Mouse (Mus musculus) c-Kit-negative CD71-positive TER-119-positive erythroid progenitor cells, embryonic 14.5 days (primary cell): ENCODE measurements at regions not wholly inside any gene's neighbourhood (a gene's known extent, or its start where the extent isn't known, plus 50 kb on each side); places are given as distances from the start of the nearest gene placed in this dataset.

ENCODE experiments used
- DNase-seq: peaks from one replicate; pipeline ENCODE4 v3.0.0-alpha.2; 2013; ENCODE audit warnings: low read depth, low spot score

DNA sequence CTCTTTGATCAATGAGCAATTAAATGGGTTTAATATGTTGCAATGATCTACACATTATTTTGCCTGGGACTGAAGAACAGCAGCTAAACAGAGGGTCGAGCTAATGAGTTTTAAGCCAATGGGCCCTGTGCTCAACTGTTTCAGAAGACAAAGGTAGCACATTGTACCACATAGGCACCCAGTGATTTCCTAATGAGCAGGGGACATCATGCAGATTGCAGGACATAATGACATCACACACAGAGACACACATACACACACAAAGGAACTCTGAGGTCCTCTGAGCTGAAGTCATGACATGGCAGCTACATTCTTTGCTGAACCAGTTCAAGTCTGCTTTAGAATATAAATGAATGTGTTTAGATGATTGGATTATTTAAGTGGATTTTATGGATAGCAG is 71.9 kb downstream of the Zfp330 start:
- DNase-seq: no peak

DNA sequence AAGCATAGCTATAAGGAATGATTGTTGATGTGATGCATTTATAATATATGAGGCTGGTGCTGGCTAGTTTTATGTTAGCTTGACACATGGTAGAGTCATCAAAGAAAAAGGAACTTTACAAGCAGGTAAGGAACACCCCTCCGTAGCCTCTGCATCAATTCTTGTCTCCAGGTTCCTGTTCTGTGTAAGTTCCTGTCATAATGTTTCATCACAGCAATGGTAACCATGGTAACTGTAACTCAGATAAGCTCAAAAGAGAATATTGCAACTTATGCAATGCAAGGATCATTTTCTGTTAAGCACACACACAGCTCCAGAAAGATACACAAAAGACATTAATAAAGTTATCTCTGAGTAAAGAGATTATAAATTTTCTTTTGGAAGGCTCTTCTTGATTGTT is 73.5 kb downstream of the Zfp330 start:
- no peak for DNase-seq

DNA sequence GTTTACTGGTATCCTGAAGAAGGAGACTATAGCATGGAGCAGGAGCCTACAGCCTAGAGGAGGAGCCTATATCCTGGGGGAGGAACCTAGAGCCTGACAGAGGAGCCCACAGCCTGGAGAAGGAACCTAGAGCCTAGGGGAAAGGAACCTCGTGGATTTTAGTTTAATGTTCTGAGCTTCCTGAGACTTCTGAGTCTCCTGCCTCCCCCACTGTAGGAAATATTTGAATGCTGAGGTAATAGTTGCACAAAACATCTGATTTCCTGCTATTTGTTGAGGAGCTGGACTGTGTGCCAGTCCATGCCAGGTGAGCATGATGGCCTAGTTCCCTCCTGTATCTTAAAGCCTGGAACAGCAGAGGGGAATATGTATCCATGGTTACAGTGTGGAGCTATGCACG is 74.7 kb downstream of the Zfp330 start:
- no peak for DNase-seq

DNA sequence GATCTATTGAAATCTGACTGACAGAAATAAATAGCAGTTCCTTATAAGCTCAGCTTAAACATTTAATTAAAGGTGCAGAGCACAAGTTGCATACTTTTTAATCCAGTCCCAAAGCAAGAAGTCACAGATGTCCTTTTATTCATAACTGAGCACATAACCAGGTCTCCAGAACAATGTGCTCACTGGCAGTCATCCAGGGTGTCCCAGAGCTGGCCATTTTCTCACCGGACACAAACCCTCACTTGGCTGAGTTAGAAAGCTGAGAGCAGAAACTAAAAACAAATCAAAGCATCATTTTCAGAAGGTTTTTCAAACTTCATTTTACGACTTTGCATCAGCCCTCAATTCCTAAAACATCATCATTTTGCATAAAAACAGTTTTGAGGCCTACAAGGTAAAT is 75.9 kb downstream of the Zfp330 start:
- DNase-seq: no peak

DNA sequence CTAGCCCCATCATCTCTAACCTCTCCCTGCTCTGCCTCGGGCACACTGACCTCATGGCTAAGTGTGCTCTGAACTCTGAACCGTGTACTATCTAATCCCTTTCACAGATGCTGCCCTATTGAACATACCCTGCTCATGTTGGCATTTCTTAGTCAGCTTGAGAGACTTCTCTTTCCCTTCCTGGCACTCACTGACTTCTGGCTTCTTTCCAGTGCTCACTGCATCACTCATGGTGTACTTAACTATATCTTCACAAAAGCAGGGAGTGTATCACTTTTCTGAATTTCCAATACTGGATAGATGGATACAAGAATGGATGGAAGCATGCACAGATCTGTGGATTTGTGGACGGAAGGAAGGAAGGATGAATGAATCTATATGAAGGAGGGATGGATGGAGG is 80.9 kb downstream of the Zfp330 start:
- no peak for DNase-seq

DNA sequence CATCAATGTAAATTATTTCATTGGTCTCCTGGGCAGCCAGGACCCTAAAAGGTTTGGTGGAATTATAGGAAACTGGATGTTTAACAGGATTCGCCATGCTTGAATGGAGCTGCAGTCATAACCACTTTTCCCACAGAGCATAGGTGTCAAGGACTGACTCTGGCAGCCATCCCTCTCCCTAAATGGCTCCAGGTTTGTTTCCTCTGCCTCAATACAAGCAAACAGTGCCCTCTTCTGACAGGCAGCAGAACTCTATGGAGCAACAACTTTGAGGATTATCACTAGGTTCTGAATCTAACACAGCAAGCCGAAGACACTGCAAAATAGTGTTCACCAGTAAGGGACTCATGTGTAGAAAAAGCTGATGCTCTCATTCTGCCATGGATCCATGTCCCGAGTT is 84.6 kb downstream of the Zfp330 start:
- no peak for DNase-seq

DNA sequence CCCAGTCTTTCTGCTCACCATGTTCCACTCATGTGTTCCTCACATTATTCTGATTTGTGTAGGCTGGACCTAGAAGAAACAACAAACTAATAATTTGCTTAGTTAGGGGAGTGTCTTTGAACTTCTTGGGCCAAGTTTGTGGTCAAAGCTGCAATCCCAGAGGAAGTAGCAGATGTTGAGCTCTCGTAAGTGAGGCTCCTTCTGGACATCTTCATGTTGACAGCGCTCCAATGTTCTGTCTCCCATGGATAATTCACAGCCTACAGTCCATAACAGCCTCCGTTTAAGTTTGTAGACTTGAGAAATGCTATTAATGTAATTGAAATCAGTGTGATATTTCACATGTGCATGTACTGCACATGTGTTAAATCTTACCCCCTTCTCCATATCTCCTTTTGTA is 88.0 kb downstream of the Zfp330 start:
- DNase-seq: no peak

DNA sequence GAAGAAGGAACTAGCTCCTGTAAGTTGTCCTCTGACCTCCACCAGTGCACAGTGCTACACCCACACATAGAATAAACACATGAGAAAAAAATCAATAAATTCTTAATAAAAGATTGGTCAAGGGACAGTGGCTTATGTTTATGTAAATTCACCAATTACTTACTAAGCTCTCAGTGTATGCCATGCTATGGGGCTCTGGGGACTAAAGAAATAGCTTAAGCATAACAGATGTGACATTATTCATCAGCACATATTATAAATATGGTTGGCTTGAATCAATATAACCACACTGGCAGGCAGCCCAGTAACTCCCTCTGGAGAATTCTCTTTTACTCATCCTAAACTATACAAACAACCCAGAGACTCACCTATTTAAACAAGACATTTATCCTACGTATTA is 95.2 kb downstream of the Zfp330 start:
- DNase-seq: no peak

DNA sequence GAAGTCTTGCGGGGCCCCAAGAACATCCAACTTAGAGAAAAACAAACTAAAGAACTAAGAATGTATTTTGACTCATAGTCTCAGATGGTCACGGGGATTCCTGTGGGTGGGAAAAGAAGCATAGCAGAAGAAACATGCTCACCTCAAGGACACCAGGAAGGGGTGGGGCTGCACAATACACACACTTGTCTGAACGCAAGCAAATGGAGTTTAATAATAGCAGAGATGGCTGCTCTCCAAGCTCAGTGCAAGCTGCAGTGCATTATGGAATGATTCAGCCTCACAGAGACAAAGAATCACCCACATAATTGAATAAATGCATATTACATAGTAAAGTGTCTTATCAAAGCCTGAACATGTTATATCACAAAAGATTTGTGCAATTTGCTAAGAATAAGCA is 96.2 kb downstream of the Zfp330 start:
- DNase-seq: no peak

DNA sequence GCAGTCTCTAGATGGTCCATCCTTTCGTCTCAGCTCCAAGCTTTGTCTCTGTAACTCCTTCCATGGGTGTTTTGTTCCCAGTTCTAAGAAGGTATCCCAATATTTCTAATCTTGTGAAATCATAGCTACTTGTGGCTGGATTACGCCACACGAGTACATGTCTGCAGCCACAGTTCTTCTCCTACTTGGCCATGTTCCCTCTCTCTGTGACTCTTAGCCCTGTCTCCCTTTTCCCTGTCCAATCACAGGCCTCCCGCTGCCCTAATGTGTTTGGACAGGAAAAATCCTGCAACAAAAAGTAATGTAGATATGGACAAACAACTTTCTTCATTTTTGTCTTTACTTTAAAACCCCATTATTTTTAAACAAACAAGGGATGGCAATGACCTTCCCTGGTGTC is 104.7 kb downstream of the Zfp330 start:
- no peak for DNase-seq

DNA sequence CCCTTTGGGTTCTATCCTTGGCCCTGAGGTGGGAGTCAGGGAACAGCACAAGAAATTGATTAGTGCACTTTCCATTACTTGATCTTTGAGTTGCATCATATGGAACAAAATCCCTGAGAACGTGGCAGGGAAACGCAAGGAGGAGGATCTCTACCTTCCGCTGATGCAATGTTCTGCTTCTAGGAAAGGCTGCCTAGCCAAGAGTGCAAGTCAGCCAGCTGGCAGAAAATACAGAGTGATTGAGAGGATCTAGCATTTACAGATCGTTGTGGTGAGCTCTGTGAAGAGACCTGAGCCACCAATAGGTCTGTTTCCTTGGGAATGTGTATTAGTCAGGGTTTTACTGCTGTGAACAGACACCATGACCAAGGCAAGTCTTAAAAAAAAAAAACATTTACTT is 108.8 kb downstream of the Zfp330 start:
- no peak for DNase-seq

DNA sequence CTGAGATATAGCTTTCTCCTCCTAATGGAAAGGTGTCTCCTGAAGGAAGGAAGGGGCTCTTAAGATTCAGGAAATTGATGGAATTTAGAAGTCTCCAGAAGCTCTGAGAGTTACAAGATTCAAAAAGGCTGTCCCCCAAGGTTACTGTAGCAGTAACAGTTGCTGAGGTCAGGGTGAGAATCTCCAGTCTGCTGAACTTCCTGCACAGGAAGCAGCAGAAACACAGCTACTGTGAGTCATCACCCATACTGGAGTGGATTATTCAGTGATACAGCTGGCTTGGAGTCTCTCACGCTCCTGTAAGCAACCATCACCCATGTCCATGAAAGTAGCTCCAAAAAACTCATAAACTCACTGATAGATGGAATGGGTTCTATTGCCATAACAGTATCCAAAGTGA is 133.5 kb downstream of the Zfp330 start:
- no peak for DNase-seq

DNA sequence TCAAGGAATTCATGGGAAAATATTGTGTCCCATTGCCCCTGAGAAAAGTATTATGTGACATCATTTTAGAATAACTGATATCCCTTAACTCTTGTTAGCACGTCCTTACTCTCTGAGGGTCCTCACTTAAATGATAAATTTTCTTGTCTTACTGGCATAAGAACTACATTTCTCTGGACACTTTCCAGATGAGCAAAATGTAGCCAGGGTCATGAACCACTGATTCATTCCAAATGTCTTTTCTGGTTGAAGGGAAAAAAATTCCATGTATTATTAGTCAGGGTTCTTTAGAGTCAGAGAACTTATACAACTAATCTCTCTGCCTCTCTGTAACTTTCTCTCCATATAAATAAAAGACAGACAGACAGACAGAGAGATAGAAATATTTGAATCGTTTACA is 143.5 kb downstream of the Zfp330 start:
- no peak for DNase-seq

DNA sequence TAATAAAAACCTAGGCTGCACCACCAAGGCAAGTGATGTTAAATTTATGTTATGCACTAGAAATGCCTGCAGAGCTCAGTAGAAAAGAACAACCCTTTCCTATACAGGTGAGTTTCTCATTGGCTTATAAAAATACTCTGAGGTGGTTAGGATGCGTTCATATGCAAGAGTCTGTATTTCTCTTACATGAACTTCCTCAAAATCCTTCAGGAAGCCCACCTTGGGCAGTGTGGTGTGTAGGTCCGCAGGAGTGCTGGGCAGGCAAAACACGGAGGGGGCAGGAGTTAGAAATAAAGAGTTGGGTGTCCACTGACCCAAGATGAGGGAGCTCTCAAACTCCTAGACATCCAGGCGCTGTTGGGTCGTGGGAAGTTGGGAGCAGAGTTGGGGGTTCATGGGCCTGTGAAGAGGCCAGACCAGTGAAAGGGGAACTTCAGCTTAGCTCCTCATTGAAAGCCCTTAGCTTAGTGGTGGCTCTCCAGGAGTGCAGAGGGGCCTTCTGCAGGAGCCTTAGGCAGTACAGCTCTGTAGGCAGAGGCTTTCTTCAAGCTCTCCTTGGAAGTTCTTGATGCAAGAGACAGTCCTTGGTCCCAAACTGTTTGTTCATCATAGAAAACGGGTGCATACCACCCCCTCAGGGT is 150.0 kb downstream of the Zfp330 start:
- no peak for DNase-seq

DNA sequence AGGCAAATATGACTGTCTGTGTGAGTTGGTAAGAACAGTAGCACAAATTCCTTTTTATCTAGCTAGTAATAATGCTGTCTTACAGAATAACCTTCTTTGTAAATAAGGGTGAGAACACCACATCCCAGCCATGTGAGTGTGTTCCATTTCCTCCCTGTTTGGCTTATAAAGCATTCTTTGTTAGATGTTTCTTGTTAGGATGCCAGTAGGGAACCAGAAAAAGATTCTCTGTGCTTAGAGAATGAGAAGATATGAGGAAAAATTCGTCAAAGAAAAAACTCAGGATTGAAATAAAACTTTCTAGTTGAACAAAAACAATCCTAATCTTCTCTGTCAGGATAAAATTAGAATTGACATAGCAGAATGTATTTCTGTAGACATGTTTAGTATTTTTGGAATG is 155.3 kb downstream of the Zfp330 start:
- DNase-seq: no peak

DNA sequence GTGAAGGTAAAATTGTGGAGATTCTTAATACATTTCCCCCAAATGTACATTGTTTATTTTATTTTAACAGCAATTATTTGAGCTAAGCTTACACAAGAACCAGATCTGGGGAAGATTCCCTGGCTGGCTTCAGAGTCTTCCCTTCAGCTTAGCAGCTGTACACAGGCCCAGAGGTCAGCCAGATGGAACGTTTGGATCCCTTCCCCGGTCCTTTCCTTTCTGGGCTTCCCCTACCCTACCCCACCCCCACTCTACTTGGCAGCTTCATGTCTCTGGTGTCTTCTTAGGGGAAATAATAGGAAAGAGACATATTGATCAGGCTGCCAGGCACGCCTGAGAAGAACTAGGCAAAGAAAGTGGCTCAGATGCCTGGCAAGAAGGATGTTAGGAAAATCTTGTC is 172.4 kb downstream of the Zfp330 start:
- no peak for DNase-seq

DNA sequence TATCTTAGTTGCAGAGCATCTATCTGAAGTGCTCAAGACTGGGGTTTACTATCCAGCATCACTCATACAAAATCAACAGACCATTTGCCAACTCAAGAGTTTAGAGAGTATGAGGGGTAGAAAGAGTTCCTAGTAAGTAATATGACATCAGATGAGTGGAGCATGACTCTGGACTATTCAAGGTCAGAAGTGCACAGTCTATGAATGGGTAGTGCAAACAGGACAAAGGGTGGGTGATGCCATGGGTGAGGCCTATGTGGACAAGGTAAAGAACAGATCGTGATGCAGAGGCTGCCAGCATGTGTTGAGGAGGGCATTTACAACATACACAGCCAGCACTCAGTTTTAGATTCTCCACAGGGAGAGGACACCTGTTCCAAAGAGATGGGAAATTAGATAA is 170.4 kb upstream of the Il15 start:
- DNase-seq: no peak

DNA sequence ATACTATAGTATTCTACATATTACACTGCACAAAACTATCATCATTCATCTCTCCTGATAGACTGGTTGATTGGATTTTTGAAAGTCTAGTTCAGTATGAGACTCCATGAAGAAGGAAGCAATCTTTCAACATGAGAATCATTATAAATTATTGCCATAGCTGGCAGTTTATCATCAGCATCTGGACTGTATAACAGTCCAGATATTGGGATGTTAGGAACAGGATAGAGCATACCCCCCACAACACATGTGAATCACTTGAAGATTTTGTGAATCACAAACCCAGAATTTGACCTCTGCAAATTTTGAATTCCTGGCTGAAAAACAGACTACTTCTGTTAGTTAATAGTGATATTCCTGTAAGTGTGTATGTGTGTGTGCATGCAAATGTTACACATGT is 135.1 kb upstream of the Il15 start:
- no peak for DNase-seq

DNA sequence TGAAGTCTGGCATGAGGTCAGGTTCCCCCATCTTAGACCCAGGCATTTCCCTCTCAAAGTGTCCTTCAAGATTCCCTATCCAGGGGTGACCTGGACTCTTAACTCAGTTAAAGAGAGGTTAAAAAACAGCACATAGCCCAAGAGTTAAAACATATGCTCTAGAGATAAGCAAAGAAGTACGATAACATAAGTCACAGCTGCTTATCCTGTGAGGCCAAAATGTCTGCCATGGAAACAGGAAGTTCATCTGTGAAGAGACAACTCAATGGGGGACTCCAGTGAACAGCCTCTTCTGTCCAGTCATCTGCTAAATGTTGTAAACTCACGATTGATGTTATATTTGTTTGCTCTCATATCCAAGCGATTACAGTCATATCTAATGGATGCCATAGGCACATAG is 126.1 kb upstream of the Il15 start:
- DNase-seq: no peak

DNA sequence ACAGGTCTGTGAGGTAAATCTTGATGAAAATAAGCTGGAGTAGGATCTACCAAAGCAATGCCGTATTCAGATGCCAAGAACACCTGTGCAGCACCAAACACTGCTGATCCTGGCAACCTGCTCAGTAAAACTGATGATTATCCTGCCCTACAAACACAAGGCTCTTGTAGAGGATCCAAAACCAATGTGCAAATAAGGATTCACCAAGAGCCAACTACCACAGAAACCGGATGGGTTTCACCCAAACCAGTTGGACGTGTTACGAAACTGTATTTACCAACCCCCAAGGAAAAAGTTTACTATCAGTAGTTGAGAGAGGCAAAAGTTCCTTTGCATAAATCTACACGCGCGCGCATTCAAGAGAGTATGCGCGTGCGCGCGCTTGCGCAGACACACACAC is 120.8 kb upstream of the Il15 start:
- no peak for DNase-seq

DNA sequence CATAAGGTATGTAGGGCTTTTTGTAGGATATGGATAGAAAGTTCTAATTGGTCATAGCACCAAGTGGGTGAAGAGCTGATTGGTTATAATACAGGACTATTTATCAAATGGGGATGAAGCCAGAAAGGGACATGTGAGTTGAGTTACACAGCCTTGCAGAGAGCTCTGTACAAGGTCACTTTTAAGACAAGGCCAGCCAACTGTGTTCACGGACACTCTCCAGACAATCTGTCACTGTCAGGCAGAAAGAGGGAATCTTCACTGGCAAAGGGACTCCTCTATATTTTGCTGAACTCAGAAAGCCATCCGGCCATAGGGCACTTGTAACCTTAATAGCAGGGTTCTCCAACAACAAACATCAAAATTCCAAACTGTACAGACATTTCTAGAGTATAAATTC is 95.5 kb upstream of the Il15 start:
- no peak for DNase-seq

DNA sequence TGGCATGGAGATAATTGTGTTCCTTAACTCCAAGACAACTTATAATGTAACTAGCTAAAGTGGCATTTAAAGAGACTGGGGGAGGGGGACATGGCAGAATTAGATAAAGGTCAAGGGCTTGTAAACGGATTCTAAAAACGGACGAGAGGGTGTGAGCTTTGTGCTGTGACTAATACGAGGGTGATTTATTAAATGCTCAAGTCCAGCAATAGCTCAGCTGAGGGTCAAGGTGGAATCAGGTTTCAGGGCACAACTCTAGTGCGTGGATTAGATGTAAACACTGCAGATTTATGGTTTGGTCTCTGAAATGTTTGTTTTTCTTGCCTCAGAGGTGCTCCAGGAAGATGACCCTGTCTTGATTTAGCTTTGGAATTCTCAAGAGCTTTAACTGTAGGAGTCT is 74.8 kb upstream of the Il15 start:
- DNase-seq: no peak

DNA sequence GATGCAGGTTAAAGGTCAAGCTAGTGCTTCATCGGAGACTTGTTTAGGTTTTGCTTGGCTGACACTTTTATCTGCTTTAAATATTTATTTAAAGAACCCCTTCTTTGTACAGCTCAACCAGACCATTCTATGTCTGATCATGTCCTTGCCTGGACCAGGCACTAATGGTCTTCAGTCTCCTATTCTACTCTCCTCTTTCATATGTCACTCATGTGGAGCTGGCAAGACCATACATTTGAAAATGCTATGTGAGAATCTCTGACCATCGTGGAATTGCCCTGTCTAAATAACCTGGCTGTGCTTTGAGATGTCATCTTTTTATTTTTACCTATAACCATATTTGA is 74.4 kb upstream of the Il15 start:
- DNase-seq: no peak

DNA sequence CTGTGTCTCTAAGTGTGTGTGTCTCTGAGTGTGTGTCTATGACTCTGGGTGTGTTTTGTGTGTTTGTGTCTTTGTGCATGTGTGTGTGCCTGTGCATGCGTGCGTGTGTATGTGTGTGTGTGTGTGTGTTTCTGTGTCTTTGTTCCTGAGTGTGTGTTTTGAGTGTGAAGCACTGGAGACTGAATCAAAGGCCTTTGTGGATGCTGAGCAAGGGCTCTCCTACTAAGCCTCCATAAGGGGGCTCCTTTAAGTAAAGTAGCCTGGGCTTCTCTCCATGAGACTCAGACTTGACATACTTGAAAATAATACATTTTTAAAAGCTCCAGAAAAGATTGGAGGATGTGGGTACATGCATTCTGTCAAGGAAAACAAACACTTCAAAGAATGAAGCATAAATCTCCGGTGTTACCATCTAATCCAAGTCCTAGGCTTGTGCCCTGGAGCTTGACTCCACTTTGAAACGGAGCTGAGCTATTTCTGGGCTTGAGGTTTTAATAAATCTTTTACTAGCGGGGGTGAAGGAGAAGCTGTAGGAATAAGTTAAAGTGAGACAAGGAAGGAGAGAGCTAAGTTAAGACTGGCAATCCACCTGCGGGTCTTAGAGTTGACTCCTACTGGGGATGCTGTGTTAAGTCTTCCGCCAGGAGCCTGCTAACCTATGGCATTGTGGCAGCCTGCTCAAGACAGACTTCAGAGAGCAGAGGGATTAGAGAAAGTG is 73.8 kb upstream of the Il15 start:
- DNase-seq: no peak
